Mouse (Mus musculus): ENCODE results near the gene Pold3. TPM values are rescaled to one million over a fixed set of nuclear protein-coding genes. Genes with fewer than 3 reads are reported as not detected.

Pold3 gene
- polyA plus RNA-seq, 1 experiment from 2014 or later = 71.9 TPM

GRCm38 (mm10) chr7:100051904-100052303 is 69.5 kb downstream of the Pold3 start:
- Histone ChIP-seq H3K27ac (ENCODE audit: low read depth) (no peak overlapping the region), H3K9ac (no peak overlapping the region), H3K36me3 (ENCODE audit: insufficient read depth) (no peaks in the 10 kb centered on the region), H3K4me1 (ENCODE audit: insufficient read depth) (no peaks in the 10 kb centered on the region), H3K9me3 (ENCODE audit: low read depth, low read length) (no peaks in the 10 kb centered on the region), H3K4me3 (ENCODE audit: low read depth, low read length) (no peak overlapping the region), H3K27me3 (ENCODE audit: insufficient read depth, low read length) (no peaks in the 10 kb centered on the region), H3K4me2 (no peak overlapping the region)
- 56% methylated on average over 4 of the region's 4 CpGs for whole genome bisulfite sequencing
- no peak for TF ChIP-seq CTCF (IDR thresholded peaks at IDR 0.05; ENCODE audit: low read depth)
- DNase-seq (no peak), ATAC-seq (ENCODE audit: insufficient read depth) (no peak)

GRCm38 (mm10) chr7:100046486-100046885 is 74.9 kb downstream of the Pold3 start:
- no peak for TF ChIP-seq CTCF (IDR thresholded peaks at IDR 0.05; ENCODE audit: low read depth)
- Histone ChIP-seq H3K4me1 (ENCODE audit: insufficient read depth) (no peaks in the 10 kb centered on the region), H3K9ac (no peak overlapping the region), H3K27me3 (ENCODE audit: insufficient read depth, low read length) (no peaks in the 10 kb centered on the region), H3K36me3 (ENCODE audit: insufficient read depth) (no peaks in the 10 kb centered on the region), H3K4me2 (no peak overlapping the region), H3K27ac (ENCODE audit: low read depth) (no peak overlapping the region), H3K9me3 (ENCODE audit: low read depth, low read length) (no peaks in the 10 kb centered on the region), H3K4me3 (ENCODE audit: low read depth, low read length) (no peak overlapping the region)
- WGBS = 64% methylated on average over 2 of the region's 2 CpGs
- ATAC-seq (ENCODE audit: insufficient read depth) (no peak), DNase-seq (no peak)

- Histone ChIP-seq H3K36me3 (ENCODE audit: insufficient read depth) (no peaks in the 10 kb centered on the region), H3K27me3 (ENCODE audit: insufficient read depth, low read length) (no peaks in the 10 kb centered on the region), H3K4me1 (ENCODE audit: insufficient read depth) (no peaks in the 10 kb centered on the region), H3K4me2 (no peak overlapping the region), H3K9me3 (ENCODE audit: low read depth, low read length) (no peaks in the 10 kb centered on the region), H3K4me3 (ENCODE audit: low read depth, low read length) (no peak overlapping the region), H3K9ac (no peak overlapping the region), H3K27ac (ENCODE audit: low read depth) (no peak overlapping the region)
- 11% methylated on average over 4 of the region's 4 CpGs for WGBS
- ATAC-seq (ENCODE audit: insufficient read depth) (peak; percentile 8; the same call in 1 of the 2 replicates), DNase-seq (no peak)
- TF ChIP-seq CTCF (IDR thresholded peaks at IDR 0.05; ENCODE audit: low read depth) = no peak
Measured at GRCm38 (mm10) chr7:100043605-100044031, 77.7 kb downstream of the Pold3 start.

- WGBS = 86% methylated on average over 5 of the region's 5 CpGs
- ATAC-seq (ENCODE audit: insufficient read depth) = no peak
- no peaks in the 10 kb centered on the region for H3K9me3 ChIP-seq (ENCODE audit: low read depth, low read length)
- no peaks in the 10 kb centered on the region for H3K27me3 ChIP-seq (ENCODE audit: insufficient read depth, low read length)
- no peaks in the 10 kb centered on the region for H3K4me1 ChIP-seq (ENCODE audit: insufficient read depth)
- no peak for DNase-seq
- no peak for TF ChIP-seq CTCF (IDR thresholded peaks at IDR 0.05; ENCODE audit: low read depth)
- no peaks in the 10 kb centered on the region for H3K36me3 ChIP-seq (ENCODE audit: insufficient read depth)
- no peak overlapping the region for H3K4me3 ChIP-seq (ENCODE audit: low read depth, low read length)
- no peak overlapping the region for H3K27ac ChIP-seq (ENCODE audit: low read depth)
- H3K9ac ChIP-seq = no peak overlapping the region
- no peak overlapping the region for H3K4me2 ChIP-seq
Measured at GRCm38 (mm10) chr7:100043096-100043495, 78.3 kb downstream of the Pold3 start.

- peak overlapping the region; percentile 35; the same call in 1 of the 2 replicates for H3K4me2 ChIP-seq
- no peaks in the 10 kb centered on the region for H3K36me3 ChIP-seq (ENCODE audit: insufficient read depth)
- H3K27me3 ChIP-seq (ENCODE audit: insufficient read depth, low read length) = no peaks in the 10 kb centered on the region
- no peak for DNase-seq
- H3K9me3 ChIP-seq (ENCODE audit: low read depth, low read length) = no peaks in the 10 kb centered on the region
- no peak for TF ChIP-seq CTCF (IDR thresholded peaks at IDR 0.05; ENCODE audit: low read depth)
- no peak overlapping the region for H3K9ac ChIP-seq
- no peak overlapping the region for H3K27ac ChIP-seq (ENCODE audit: low read depth)
- no peak overlapping the region for H3K4me3 ChIP-seq (ENCODE audit: low read depth, low read length)
- ATAC-seq (ENCODE audit: insufficient read depth) = no peak
- 15% methylated on average over 31 of the region's 31 CpGs for WGBS
- no peaks in the 10 kb centered on the region for H3K4me1 ChIP-seq (ENCODE audit: insufficient read depth)
Measured at GRCm38 (mm10) chr7:100042120-100042519, 79.2 kb downstream of the Pold3 start.

GRCm38 (mm10) chr7:100036495-100036894 is 84.9 kb downstream of the Pold3 start:
- no peak for ATAC-seq (ENCODE audit: insufficient read depth)
- Histone ChIP-seq H3K27ac (ENCODE audit: low read depth) (no peak overlapping the region), H3K4me3 (ENCODE audit: low read depth, low read length) (no peak overlapping the region), H3K36me3 (ENCODE audit: insufficient read depth) (no peaks in the 10 kb centered on the region), H3K27me3 (ENCODE audit: insufficient read depth, low read length) (no peaks in the 10 kb centered on the region), H3K4me1 (ENCODE audit: insufficient read depth) (no peaks in the 10 kb centered on the region), H3K9ac (no peak overlapping the region), H3K9me3 (ENCODE audit: low read depth, low read length) (no peaks in the 10 kb centered on the region), H3K4me2 (no peak overlapping the region)
- DNase-seq = no peak
- TF ChIP-seq CTCF (IDR thresholded peaks at IDR 0.05; ENCODE audit: low read depth) = no peak
- WGBS = 62% methylated on average over 3 of the region's 3 CpGs

- Histone ChIP-seq H3K9me3 (ENCODE audit: low read depth, low read length) (no peaks in the 10 kb centered on the region), H3K4me2 (no peak overlapping the region), H3K4me1 (ENCODE audit: insufficient read depth) (no peaks in the 10 kb centered on the region), H3K27me3 (ENCODE audit: insufficient read depth, low read length) (no peaks in the 10 kb centered on the region), H3K4me3 (ENCODE audit: low read depth, low read length) (no peak overlapping the region), H3K27ac (ENCODE audit: low read depth) (no peak overlapping the region), H3K36me3 (ENCODE audit: insufficient read depth) (no peaks in the 10 kb centered on the region), H3K9ac (no peak overlapping the region)
- WGBS = 64% methylated on average over 7 of the region's 7 CpGs
- peak; percentile 58 for DNase-seq
- no peak for ATAC-seq (ENCODE audit: insufficient read depth)
- TF ChIP-seq CTCF (IDR thresholded peaks at IDR 0.05; ENCODE audit: low read depth) = no peak
Measured at GRCm38 (mm10) chr7:100036050-100036449, 85.3 kb downstream of the Pold3 start.

Data from lung, embryonic 14.5 days (tissue).